Mouse (Mus musculus) limb, embryonic 13.5 days (tissue): ENCODE measurements around the gene Atg4a. TPM values are rescaled to one million over a fixed set of nuclear protein-coding genes. Genes with fewer than 3 reads are reported as not detected.

Experiments
- ATAC-seq: fragments of 200-750 bp; cut with Nextera tagmentation; 2 replicates; pipeline ENCODE4 v1.8.0; 2017; ENCODE audit warnings: low read depth, moderate number of reproducible peaks, moderate TSS enrichment; ENCODE audit not compliant: low FRiP score
- H3K27ac ChIP-seq: fragments of 300-500 bp; sonication (generic); 2 replicates; pipeline ENCODE4 v1.5.1; 2015; ENCODE audit warnings: inconsistent platforms, mild to moderate bottlenecking, moderate library complexity
- H3K27me3 ChIP-seq: fragments of 300-500 bp; sonication (generic); 2 replicates; pipeline ENCODE4 v1.6.1; 2015; ENCODE audit warnings: mild to moderate bottlenecking, inconsistent platforms
- H3K36me3 ChIP-seq: fragments of 300-500 bp; sonication (generic); 2 replicates; pipeline ENCODE4 v1.6.1; 2015; ENCODE audit warnings: inconsistent platforms, mild to moderate bottlenecking, moderate library complexity
- H3K4me1 ChIP-seq: fragments of 300-500 bp; sonication (generic); 2 replicates; pipeline ENCODE4 v1.6.1; 2015; ENCODE audit warnings: inconsistent platforms
- H3K4me2 ChIP-seq: fragments of 300-500 bp; sonication (generic); replicated peaks from 2 replicates; pipeline ENCODE4 v1.6.1; 2015; ENCODE audit warnings: inconsistent platforms, mild to moderate bottlenecking, moderate library complexity
- H3K4me3 ChIP-seq: fragments of 300-500 bp; sonication (generic); 2 replicates; pipeline ENCODE4 v1.5.1; 2015; ENCODE audit warnings: moderate library complexity, mild to moderate bottlenecking, inconsistent platforms
- H3K9ac ChIP-seq: fragments of 300-500 bp; sonication (generic); 2 replicates; pipeline ENCODE4 v1.6.1; 2015; ENCODE audit warnings: mild to moderate bottlenecking, inconsistent platforms
- H3K9me3 ChIP-seq: fragments of 300-500 bp; sonication (generic); 2 replicates; pipeline ENCODE4 v1.6.1; 2016; ENCODE audit warnings: inconsistent platforms
- WGBS: fragments of 180-500 bp; shearing (Covaris S2); methylation state at CpG from one replicate; pipeline ENCODE4 v1.1.7; 2015; 5-methylcytosine and 5-hydroxymethylcytosine counted together
- polyA plus RNA-seq: library from polyadenylated mRNA; unstranded; fragments of >200 nt; fragmentation: Nextera tagmentation; extraction: Ambion mirVana; gene quantifications from 2 replicates; pipeline ENCODE4 v1.2.1, GENCODE M21; 2015

Atg4a gene
- polyA plus RNA-seq, 1 experiment from 2014 or later, result 21.5 TPM

GRCm38 (mm10) chrX:141175353-141175752, 218.6 kb downstream of the Atg4a start:
- no peak overlapping the region for H3K27ac ChIP-seq
- no peaks in the 10 kb centered on the region for H3K4me1 ChIP-seq
- H3K4me3 ChIP-seq, result no peak overlapping the region
- no peak for ATAC-seq
- peaks cover 45% of the 10 kb centered on the region for H3K27me3 ChIP-seq
- H3K4me2 ChIP-seq, result no peak overlapping the region
- 45% methylated on average over 7 of the region's 7 CpGs for WGBS
- H3K9ac ChIP-seq, result no peak overlapping the region
- H3K9me3 ChIP-seq, result no peaks in the 10 kb centered on the region
- H3K36me3 ChIP-seq, result no peaks in the 10 kb centered on the region

GRCm38 (mm10) chrX:141195036-141195435, 238.3 kb downstream of the Atg4a start:
- no peaks in the 10 kb centered on the region for H3K9me3 ChIP-seq
- no peak overlapping the region for H3K4me3 ChIP-seq
- H3K27ac ChIP-seq, result no peak overlapping the region
- H3K36me3 ChIP-seq, result no peaks in the 10 kb centered on the region
- no peak for ATAC-seq
- no peaks in the 10 kb centered on the region for H3K4me1 ChIP-seq
- H3K9ac ChIP-seq, result no peak overlapping the region
- H3K4me2 ChIP-seq, result no peak overlapping the region
- peaks cover 49% of the 10 kb centered on the region for H3K27me3 ChIP-seq

- WGBS, result 73% methylated on average over 3 of the region's 3 CpGs
- no peak for ATAC-seq
- H3K36me3 ChIP-seq, result no peaks in the 10 kb centered on the region
- no peaks in the 10 kb centered on the region for H3K4me1 ChIP-seq
- H3K27ac ChIP-seq, result no peak overlapping the region
- H3K4me2 ChIP-seq, result no peak overlapping the region
- H3K9me3 ChIP-seq, result no peaks in the 10 kb centered on the region
- H3K9ac ChIP-seq, result no peak overlapping the region
- H3K4me3 ChIP-seq, result no peak overlapping the region
- peaks cover 37% of the 10 kb centered on the region; the same call in 1 of the 2 replicates for H3K27me3 ChIP-seq
These were observed 242.3 kb downstream of the Atg4a start for GRCm38 (mm10) chrX:141198993-141199392.

GRCm38 (mm10) chrX:141212802-141213201, 256.1 kb downstream of the Atg4a start:
- WGBS, result 29% methylated on average over 5 of the region's 5 CpGs
- Histone ChIP-seq H3K9ac (no peak overlapping the region), H3K4me1 (no peaks in the 10 kb centered on the region), H3K4me3 (no peak overlapping the region), H3K9me3 (no peaks in the 10 kb centered on the region), H3K27ac (no peak overlapping the region), H3K4me2 (no peak overlapping the region), H3K27me3 (peaks cover 24% of the 10 kb centered on the region), H3K36me3 (no peaks in the 10 kb centered on the region)
- ATAC-seq, result no peak

Other genes with a start within 250 kb of the Atg4a start
- not detected in 2 replicates for gene Tex13b, start 143.5 kb upstream of the Atg4a start, polyA plus RNA-seq
- not detected in 2 replicates for gene Vsig1, start 49.3 kb upstream of the Atg4a start, polyA plus RNA-seq
- gene Psmd10, start 179 bp upstream of the Atg4a start, polyA plus RNA-seq, result 42.3 and 47.5 TPM in 2 replicates